Mouse (Mus musculus): ENCODE data around the gene Nop2. TPM values are rescaled to one million over a fixed set of nuclear protein-coding genes. Genes with fewer than 3 reads are reported as not detected.

Gene Nop2
- total RNA-seq, 1 experiment from 2014 or later = 26.9 TPM

Other genes with a start within 250 kb of the Nop2 start
- gene Cd4, start 243.7 kb upstream of the Nop2 start, total RNA-seq (2017) = 6.8 and 7.1 TPM in 2 replicates
- 0.25 and 0.70 TPM in 2 replicates for gene Lag3, start 220.2 kb upstream of the Nop2 start, total RNA-seq (2017)
- gene Ptms, start 211.8 kb upstream of the Nop2 start, total RNA-seq (2017) = 94.0 and 109 TPM in 2 replicates
- gene Mlf2, start 200.5 kb upstream of the Nop2 start, total RNA-seq (2017) = 56.3 and 57.7 TPM in 2 replicates
- 19.1 and 23.7 TPM in 2 replicates for gene Cops7a, start 166.4 kb upstream of the Nop2 start, total RNA-seq (2017)
- gene Pianp, start 135.2 kb upstream of the Nop2 start, total RNA-seq (2017) = not detected in 2 replicates
- gene Zfp384, start 122.8 kb upstream of the Nop2 start, total RNA-seq (2017) = 45.1 and 58.1 TPM in 2 replicates
- gene Ing4, start 92.1 kb upstream of the Nop2 start, total RNA-seq (2017) = 136 and 143 TPM in 2 replicates
- gene Acrbp, start 82.2 kb upstream of the Nop2 start, total RNA-seq (2017) = 26.8 and 32.7 TPM in 2 replicates
- 1.6 and 3.1 TPM in 2 replicates for gene Lpar5, start 64.0 kb upstream of the Nop2 start, total RNA-seq (2017)
- gene Chd4, start 35.9 kb upstream of the Nop2 start, total RNA-seq (2017) = 363 and 367 TPM in 2 replicates
- gene Iffo1, start 13.3 kb downstream of the Nop2 start, total RNA-seq (2017) = 36.6 and 37.5 TPM in 2 replicates
- 562 and 577 TPM in 2 replicates for gene Gapdh, start 34.6 kb downstream of the Nop2 start, total RNA-seq (2017)
- gene Ncapd2, start 59.8 kb downstream of the Nop2 start, total RNA-seq (2017) = 42.5 and 66.2 TPM in 2 replicates
- gene Mrpl51, start 59.9 kb downstream of the Nop2 start, total RNA-seq (2017) = 23.8 and 25.4 TPM in 2 replicates
- gene Vamp1, start 83.6 kb downstream of the Nop2 start, total RNA-seq (2017) = 56.0 and 57.8 TPM in 2 replicates
- 22.1 and 24.0 TPM in 2 replicates for gene Tapbpl, start 100.0 kb downstream of the Nop2 start, total RNA-seq (2017)
- 23.3 and 25.0 TPM in 2 replicates for gene Cd27, start 105.1 kb downstream of the Nop2 start, total RNA-seq (2017)
- 0.23 TPM in 1 of 2 replicates, not detected in the other for gene Tuba3a, start 154.1 kb downstream of the Nop2 start, total RNA-seq (2017)
- gene Ltbr, start 182.0 kb downstream of the Nop2 start, total RNA-seq (2017) = 43.7 and 45.6 TPM in 2 replicates
- 11.6 and 12.6 TPM in 2 replicates for gene Scnn1a, start 188.8 kb downstream of the Nop2 start, total RNA-seq (2017)
- gene Tnfrsf1a, start 217.5 kb downstream of the Nop2 start, total RNA-seq (2017) = 202 and 215 TPM in 2 replicates
- 0.25 and 0.35 TPM in 2 replicates for gene Plekhg6, start 248.9 kb downstream of the Nop2 start, total RNA-seq (2017)

All from neutrophil, adult 5-6 weeks (primary cell).